Mouse (Mus musculus) CH12.LX (cell line): Measurements from ENCODE around the gene Kitl.

Experiments used
- CTCF ChIP-seq, 2 experiments: IDR thresholded peaks in 1 of 2; conservative IDR thresholded peaks in 1 of 2; 2 replicates each; pipeline ENCODE4 v1.5.1; 2011 to 2012; ENCODE audit warnings: low read depth in 2 of 2, low read length in 2 of 2, improper control_type of control experiment in 1 of 2, inconsistent platforms in 1 of 2, mild to moderate bottlenecking in 1 of 2, moderate library complexity in 1 of 2
- EP300 ChIP-seq: IDR thresholded peaks from 2 replicates; pipeline ENCODE4 v1.6.1; 2011; ENCODE audit warnings: low read length, improper control_type of control experiment
- KAT2A ChIP-seq: IDR thresholded peaks from 2 replicates; pipeline ENCODE4 v1.6.1; 2012; ENCODE audit warnings: low read length, improper control_type of control experiment, inconsistent platforms; ENCODE audit not compliant: insufficient replicate concordance
- MAX ChIP-seq: IDR thresholded peaks from 2 replicates; pipeline ENCODE4 v1.6.1; 2011; ENCODE audit warnings: low read length, improper control_type of control experiment
- POLR2A ChIP-seq: IDR thresholded peaks from 2 replicates; pipeline ENCODE4 v1.6.1; 2011; ENCODE audit warnings: low read depth, mild to moderate bottlenecking, improper control_type of control experiment, low read length
- POLR2AphosphoS2 ChIP-seq: IDR thresholded peaks from 2 replicates; pipeline ENCODE4 v1.6.1; 2011; ENCODE audit warnings: low read depth, low read length, improper control_type of control experiment
- ZNF384 ChIP-seq: IDR thresholded peaks from 2 replicates; pipeline ENCODE4 v1.6.1; 2012; ENCODE audit warnings: low read depth, low read length, improper control_type of control experiment, inconsistent platforms

DNA sequence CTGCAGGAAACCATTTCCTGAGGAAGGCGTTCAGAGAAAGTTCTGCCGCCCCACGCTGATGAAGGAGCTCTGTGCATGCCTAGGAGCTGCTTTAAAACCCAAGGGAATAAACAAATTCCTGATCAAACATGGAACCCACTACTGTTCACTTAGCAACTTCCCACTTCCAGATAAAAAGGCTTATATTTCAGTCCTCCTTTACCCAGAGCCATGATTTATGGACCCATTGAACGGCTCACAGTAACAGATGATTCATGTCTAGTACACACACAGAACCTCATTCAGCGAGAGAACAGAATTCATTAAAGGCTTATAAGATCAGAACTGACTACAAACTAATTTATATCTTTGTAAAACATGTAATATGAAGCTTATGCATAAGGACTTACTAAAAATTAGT, 109.0 kb downstream of the Kitl start:
- TF ChIP-seq CTCF (conservative IDR thresholded peaks at IDR 0.05 in 1 of 2, IDR thresholded peaks at IDR 0.05 in 1 of 2; ENCODE audit: low read depth in 2 of 2, low read length in 2 of 2): no peak
- TF ChIP-seq ZNF384: no peak
- TF ChIP-seq EP300: no peak
- no peak for TF ChIP-seq KAT2A
- TF ChIP-seq POLR2A: no peak
- no peak for TF ChIP-seq POLR2AphosphoS2
- TF ChIP-seq MAX: no peak
